Mouse (Mus musculus) heart, postnatal 0 days (tissue): ENCODE data around the gene Fam189a1. TPM values are rescaled to one million over a fixed set of nuclear protein-coding genes. Genes with fewer than 3 reads are reported as not detected.

Experiments
- ATAC-seq: fragments of 200-750 bp; cut with Nextera tagmentation; 2 replicates; pipeline ENCODE4 v1.8.0; 2017; ENCODE audit warnings: low read depth, moderate number of reproducible peaks, moderate library complexity; ENCODE audit not compliant: insufficient read depth
- DNase-seq: peaks from one replicate; pipeline ENCODE4 v3.0.0-alpha.2; 2016; ENCODE audit warnings: low spot score
- H3K27ac ChIP-seq: fragments of 300-500 bp; sonication (generic); 2 replicates; pipeline ENCODE4 v1.5.1; 2014; ENCODE audit warnings: low read depth, mild to moderate bottlenecking
- H3K27me3 ChIP-seq: fragments of 300-500 bp; sonication (generic); 2 replicates; pipeline ENCODE4 v1.6.1; 2014; ENCODE audit warnings: low read length, mixed read lengths; ENCODE audit not compliant: control insufficient read depth, insufficient read depth
- H3K36me3 ChIP-seq: fragments of 300-500 bp; sonication (generic); replicated peaks from 2 replicates; pipeline ENCODE4 v1.6.1; 2014; ENCODE audit warnings: low read length, mixed read lengths; ENCODE audit not compliant: control insufficient read depth, insufficient read depth
- H3K4me1 ChIP-seq: fragments of 300-500 bp; sonication (generic); 2 replicates; pipeline ENCODE4 v1.6.1; 2014; ENCODE audit warnings: antibody characterized with exemption; ENCODE audit not compliant: control insufficient read depth, insufficient read depth
- H3K4me2 ChIP-seq: fragments of 300-500 bp; sonication (generic); 2 replicates; pipeline ENCODE4 v1.6.1; 2014; ENCODE audit warnings: low read depth, mild to moderate bottlenecking, low read length, moderate library complexity
- H3K4me3 ChIP-seq: fragments of 300-500 bp; sonication (generic); 2 replicates; pipeline ENCODE4 v1.5.1; 2014; ENCODE audit warnings: low read depth, low read length
- H3K9ac ChIP-seq: fragments of 300-500 bp; sonication (generic); replicated peaks from 2 replicates; pipeline ENCODE4 v1.6.1; 2014; ENCODE audit warnings: low read depth, low read length, mixed read lengths
- H3K9me3 ChIP-seq: fragments of 300-500 bp; sonication (generic); replicated peaks from 2 replicates; pipeline ENCODE4 v1.6.1; 2016; ENCODE audit warnings: low read length; ENCODE audit not compliant: control insufficient read depth
- CTCF ChIP-seq: IDR thresholded peaks from 2 replicates; pipeline ENCODE4 v1.5.1; 2016; ENCODE audit warnings: antibody characterized with exemption, control low read depth, low read depth
- EP300 ChIP-seq: IDR thresholded peaks from 2 replicates; pipeline ENCODE4 v1.6.1; 2016; ENCODE audit warnings: antibody characterized with exemption, low read depth
- WGBS: fragments of 180-500 bp; shearing (Covaris S2); extraction: QIAGEN DNeasy Blood & Tissue Kit; methylation state at CpG from one replicate; pipeline ENCODE4 v1.1.7; 2014; 5-methylcytosine and 5-hydroxymethylcytosine counted together
- polyA plus RNA-seq: library from polyadenylated mRNA; unstranded; fragments of >200 nt; fragmentation: Nextera tagmentation; extraction: Ambion mirVana; gene quantifications from 2 replicates; pipeline ENCODE4 v1.2.1, GENCODE M21; 2015
- total RNA-seq: library from RNA; depleted of rRNA; stranded (reverse); fragments of >200 nt; gene quantifications from 2 replicates; pipeline ENCODE4 v1.2.3, GENCODE M21; 2014; ENCODE audit warnings: low replicate concordance

Fam189a1 gene
- total and polyA plus RNA-seq, 2 experiments from 2014 or later: 0.11 to 0.42 TPM

GRCm38 (mm10) chr7:65157031-65158025, 958 bp upstream of the Fam189a1 start:
- Histone ChIP-seq H3K36me3 (no peaks in the 10 kb centered on the region), H3K27me3 (peaks cover 49% of the 10 kb centered on the region), H3K9me3 (no peaks in the 10 kb centered on the region), H3K9ac (no peak overlapping the region), H3K4me3 (peak overlapping the region; percentile 52), H3K4me2 (peak overlapping the region; percentile 98), H3K27ac (no peak overlapping the region), H3K4me1 (no peaks in the 10 kb centered on the region; the same call in 1 of the 2 replicates)
- TF ChIP-seq EP300 (no peak), CTCF (no peak)
- DNase-seq (no peak), ATAC-seq (no peak)
- WGBS: 18% methylated on average over 16 of the region's 16 CpGs

DNA sequence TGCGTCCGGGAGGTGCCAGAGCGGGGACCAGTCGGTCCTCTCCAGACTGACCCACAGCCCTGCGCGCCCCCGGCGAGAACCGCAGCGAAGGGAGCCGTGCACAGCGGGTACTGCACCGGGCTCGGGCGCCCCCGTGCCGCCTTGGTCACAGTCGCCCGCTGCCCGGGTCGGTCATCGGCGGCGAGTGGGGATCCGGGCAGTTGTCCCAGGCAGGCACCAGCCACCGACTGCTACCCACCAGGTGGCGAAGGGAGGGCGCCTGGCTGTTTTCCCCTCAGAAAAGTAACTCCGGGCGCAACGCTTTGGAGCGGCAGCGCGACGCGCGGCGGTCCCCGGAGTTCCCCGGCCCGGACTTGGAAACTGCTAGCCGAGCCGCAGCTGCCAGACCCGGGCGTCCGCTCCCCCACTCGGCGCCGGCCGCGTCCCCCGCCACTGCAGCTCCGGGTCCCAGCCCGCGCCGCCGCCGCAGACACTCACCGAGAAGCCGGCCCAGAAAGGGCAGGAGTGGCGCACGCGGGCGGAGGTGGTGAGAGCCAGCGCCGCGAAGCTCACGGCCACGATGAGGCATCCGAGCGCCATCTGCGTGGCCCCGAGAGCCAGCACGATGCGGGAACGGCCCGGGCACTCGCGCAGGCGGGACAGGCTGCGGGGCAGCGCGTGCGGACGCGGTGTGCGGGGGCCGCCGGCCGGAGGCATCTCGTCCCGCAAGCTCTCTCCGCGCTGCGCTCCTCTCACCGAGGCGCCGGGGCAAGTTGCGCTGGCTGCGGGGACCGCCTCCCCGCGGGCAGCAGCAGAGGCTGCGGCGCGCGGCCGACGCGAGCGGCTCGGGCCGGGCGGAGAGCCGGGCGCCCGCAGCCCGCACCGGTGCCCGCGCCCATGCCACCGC, 499 bp downstream of the Fam189a1 start:
- Histone ChIP-seq H3K27ac (no peak overlapping the region), H3K4me2 (peak overlapping the region; percentile 98), H3K9me3 (no peaks in the 10 kb centered on the region), H3K4me1 (no peaks in the 10 kb centered on the region; the same call in 1 of the 2 replicates), H3K27me3 (peaks cover 49% of the 10 kb centered on the region), H3K4me3 (peak overlapping the region; percentile 52), H3K36me3 (no peaks in the 10 kb centered on the region), H3K9ac (peak overlapping the region; percentile 25)
- TF ChIP-seq CTCF (no peak), EP300 (no peak)
- ATAC-seq (peak; percentile 59; the same call in 1 of the 2 replicates), DNase-seq (peak; percentile 7)
- under 1% methylated on average over 93 of the region's 122 CpGs for WGBS

DNA sequence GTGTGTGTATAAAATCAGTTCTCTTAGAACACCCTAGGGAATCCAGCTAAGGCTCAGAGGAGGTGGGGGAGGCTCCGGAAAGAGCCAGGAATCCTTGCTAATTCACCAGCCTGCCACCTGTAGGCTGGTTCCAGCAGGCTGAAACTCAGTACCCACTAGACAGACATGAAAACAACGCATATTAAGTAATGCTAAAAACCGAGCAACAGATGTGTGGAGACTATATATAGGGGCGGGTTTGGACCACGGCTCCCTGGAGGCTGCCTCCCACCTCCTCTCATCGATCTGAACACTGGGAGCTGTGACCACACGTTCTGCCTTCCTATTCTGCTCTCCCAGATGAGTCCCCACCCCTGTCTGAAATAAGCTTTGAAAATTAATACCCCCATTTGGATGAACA, 1.8 kb downstream of the Fam189a1 start:
- DNase-seq (no peak), ATAC-seq (no peak)
- Histone ChIP-seq H3K4me2 (no peak overlapping the region), H3K4me1 (no peaks in the 10 kb centered on the region; the same call in 1 of the 2 replicates), H3K4me3 (no peak overlapping the region), H3K9ac (no peak overlapping the region), H3K36me3 (no peaks in the 10 kb centered on the region), H3K27ac (no peak overlapping the region), H3K9me3 (no peaks in the 10 kb centered on the region), H3K27me3 (peaks cover 49% of the 10 kb centered on the region)
- no peak for TF ChIP-seq CTCF
- TF ChIP-seq EP300: no peak
- 18% methylated on average over 7 of the region's 7 CpGs for WGBS

DNA sequence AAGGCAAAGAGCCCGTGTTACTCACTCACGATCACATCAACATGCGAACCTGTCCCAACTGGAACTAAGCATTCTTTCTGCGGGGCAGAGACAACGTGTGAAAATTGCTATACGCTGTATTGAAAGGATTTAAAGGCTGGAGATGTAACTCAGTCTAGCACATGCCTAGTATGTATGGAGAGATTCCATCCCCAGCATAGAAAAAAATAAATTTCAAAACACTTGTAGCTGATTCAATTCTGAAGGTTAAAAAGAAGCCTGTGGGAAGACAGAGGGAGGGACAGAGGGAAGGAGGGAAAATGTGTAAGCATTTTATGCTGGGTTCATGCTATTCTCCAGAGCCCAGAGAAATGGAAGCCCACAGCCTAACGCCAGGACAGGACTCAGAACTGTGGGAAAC, 2.5 kb downstream of the Fam189a1 start:
- no peak for ATAC-seq
- no peaks in the 10 kb centered on the region for H3K9me3 ChIP-seq
- no peak overlapping the region for H3K9ac ChIP-seq
- no peak for DNase-seq
- H3K36me3 ChIP-seq: no peaks in the 10 kb centered on the region
- H3K4me2 ChIP-seq: no peak overlapping the region
- H3K4me1 ChIP-seq: no peaks in the 10 kb centered on the region; the same call in 1 of the 2 replicates
- no peak overlapping the region for H3K4me3 ChIP-seq
- peaks cover 49% of the 10 kb centered on the region for H3K27me3 ChIP-seq
- WGBS: 73% methylated on average over 7 of the region's 7 CpGs
- H3K27ac ChIP-seq: no peak overlapping the region
- no peak for TF ChIP-seq EP300
- TF ChIP-seq CTCF: no peak

DNA sequence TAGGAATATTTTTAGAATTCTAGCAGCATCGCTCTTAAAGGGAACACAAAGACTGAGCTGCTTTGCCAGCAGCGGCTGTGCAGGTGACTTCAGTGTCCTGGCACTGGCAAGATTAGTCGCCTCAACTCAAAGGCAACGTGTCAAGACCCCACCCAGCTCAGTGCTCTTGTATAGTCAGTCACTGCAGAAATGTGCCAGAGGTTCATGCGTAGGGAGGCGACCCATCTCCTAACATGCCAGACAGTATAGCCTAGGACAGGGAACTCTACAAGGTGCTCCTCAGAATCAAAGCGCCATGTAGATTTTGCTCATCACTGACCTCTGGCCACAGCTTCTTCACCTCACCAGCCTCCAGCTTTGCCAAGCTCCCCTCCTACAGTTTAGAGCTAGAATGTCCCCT, 4.8 kb downstream of the Fam189a1 start:
- WGBS: 69% methylated on average over 7 of the region's 7 CpGs
- DNase-seq: no peak
- no peak overlapping the region for H3K9ac ChIP-seq
- no peaks in the 10 kb centered on the region; the same call in 1 of the 2 replicates for H3K4me1 ChIP-seq
- H3K36me3 ChIP-seq: no peaks in the 10 kb centered on the region
- H3K27ac ChIP-seq: no peak overlapping the region
- TF ChIP-seq CTCF (no peak), EP300 (no peak)
- no peak overlapping the region for H3K4me2 ChIP-seq
- peaks cover 27% of the 10 kb centered on the region for H3K27me3 ChIP-seq
- no peak for ATAC-seq
- no peak overlapping the region for H3K4me3 ChIP-seq
- H3K9me3 ChIP-seq: no peaks in the 10 kb centered on the region
